Mouse (Mus musculus): Measurements from ENCODE around the gene Klhl23.
"Not testable (repeated sequence)": the region's sequence is repeated elsewhere in the genome, so short reads cannot be mapped to it uniquely, and the experiment has no call there.

Gene Klhl23

DNA sequence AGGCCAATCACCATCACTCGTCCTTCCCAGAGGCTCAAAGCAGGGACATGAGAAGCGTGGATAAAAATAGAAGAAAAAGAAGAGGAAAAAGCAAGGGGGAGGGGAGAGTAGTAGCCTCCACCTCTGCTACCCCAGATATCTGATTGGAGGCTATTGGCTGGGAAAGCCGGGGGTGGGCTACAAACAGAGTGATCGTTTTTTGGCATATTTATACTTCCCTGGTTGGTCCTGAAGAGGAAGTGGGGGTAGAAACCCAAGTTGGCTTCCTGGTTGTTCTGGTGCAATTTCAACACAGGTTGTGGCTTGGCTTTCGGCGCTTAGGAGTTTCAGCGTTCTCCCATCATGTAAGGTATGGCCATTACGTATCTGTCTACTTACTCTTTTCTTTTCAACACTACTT is at the start of gene Klhl23:
Gene Klhl23, plus strand, starts transcription at position 234 of the 400 bp plus-strand sequence.
- peak; percentile 16 for DNase-seq (ENCODE audit: low spot score)

- DNase-seq (ENCODE audit: low spot score): no peak
Observed at GRCm38 (mm10) chr2:69773331-69773730, 48.4 kb upstream of the Klhl23 start.

DNA sequence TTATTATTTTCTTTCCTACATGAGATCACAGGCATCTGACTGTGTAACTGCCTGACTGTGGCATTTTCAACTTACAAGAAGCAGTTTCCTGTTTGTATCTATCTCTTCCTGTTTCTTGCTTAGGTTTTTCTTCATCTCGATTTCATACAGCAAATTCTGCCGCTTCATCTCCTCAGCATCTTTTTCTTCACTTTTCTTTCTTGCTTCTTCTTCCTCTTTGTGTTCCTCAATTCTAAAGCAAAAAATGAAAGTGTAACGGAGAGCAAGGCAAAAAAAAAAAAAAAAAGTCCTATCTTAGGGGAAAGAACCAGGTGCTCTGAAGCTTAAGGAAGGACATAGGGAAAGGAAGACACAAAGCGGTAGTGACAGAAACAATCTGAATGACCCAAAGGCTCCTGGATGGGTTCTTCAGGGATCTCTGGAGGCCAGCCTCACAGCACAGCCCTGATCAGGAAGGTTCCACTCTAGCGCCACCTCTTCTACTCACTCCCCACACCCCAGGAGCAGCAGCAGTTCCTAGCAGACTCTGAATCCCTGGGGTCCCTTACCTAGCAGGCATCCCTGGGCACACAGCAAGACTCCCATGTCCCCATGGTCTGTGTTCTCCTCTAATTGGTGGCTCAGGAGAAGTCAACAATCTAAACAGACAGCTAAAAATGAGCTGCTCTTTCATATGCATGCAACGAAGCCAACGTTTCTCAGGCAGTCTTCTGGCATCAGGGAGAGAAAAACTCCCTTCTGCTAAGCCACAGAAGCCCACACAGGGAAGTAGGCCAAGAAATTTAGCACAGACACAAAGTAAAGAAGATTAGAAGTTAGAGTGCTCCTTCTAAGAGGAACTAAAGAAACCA is 43.5 kb upstream of the Klhl23 start:
- DNase-seq (ENCODE audit: low spot score): no peak

GRCm38 (mm10) chr2:69778836-69779177 is 42.9 kb upstream of the Klhl23 start:
- DNase-seq (ENCODE audit: low spot score): no peak

GRCm38 (mm10) chr2:69788974-69789373 is 32.8 kb upstream of the Klhl23 start:
- no peak for DNase-seq (ENCODE audit: low spot score)

GRCm38 (mm10) chr2:69789429-69790069 is 32.2 kb upstream of the Klhl23 start, which contains the start of the genes Ccdc173 and Phospho2:
Gene Ccdc173 (minus strand): TSS chr2:69789575.
Gene Phospho2 (plus strand): TSS chr2:69789623.
- DNase-seq (ENCODE audit: low spot score): peak; percentile 97

DNA sequence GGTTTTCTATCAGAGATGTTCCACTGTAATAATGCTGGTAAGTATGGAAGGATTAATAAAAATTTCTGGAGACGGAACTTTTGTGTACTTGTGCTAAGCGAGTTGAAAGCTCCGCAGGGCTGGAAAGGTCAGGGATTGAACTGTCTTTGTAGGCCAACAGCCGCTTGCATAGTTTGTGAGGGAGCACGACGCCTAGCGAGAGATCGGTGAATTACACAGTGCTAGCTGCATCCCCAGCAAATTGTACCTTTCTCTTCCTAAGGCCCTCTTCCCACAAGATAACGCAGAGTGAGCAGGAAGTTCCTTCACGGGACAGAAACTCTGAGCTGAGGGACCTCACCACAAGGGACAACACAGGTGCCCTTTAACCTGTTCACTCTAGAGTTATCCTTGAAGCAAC is 31.5 kb upstream of the Klhl23 start:
- peak; percentile 78 for DNase-seq (ENCODE audit: low spot score)

DNA sequence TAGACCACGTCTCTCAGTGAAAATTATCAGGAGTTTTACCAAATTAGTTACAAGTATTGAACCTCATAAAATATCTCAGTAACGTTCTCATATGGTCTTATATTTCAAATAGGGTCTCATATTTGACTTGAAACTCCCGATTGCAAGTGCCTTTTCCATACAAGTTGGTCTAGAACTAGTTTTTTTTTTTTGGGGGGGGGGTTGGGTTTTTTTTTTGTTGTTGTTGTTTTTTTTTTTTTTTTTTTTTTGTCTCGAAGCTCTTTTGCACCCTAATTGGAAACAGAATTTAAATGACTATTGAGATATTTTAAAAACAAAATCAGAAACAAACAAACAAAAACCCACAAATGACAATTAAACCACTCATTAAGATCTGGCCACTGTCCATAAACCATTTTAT is 31.0 kb upstream of the Klhl23 start:
- DNase-seq (ENCODE audit: low spot score): no peak

- DNase-seq (ENCODE audit: low spot score): peak; percentile 69
Observed at GRCm38 (mm10) chr2:69802911-69803312, 18.8 kb upstream of the Klhl23 start.

- DNase-seq (ENCODE audit: low spot score): no peak
Observed at GRCm38 (mm10) chr2:69803756-69804155, 18.0 kb upstream of the Klhl23 start.

DNA sequence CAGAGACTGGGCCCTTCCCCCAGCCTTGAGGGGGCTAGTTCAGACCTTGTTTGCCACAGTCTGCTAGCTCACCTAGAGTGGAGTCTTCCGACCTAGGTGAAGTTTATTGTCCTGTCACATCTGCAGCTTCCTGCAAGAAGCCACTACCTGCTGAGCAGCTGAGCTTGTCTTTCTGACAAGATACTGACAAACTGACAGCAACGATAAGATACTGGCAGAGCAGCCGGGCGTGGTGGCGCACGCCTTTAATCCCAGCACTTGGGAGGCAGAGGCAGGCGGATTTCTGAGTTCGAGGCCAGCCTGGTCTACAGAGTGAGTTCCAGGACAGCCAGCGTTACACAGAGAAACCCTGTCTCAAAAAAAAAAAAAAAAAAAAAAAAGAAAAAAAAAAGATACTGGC is 17.1 kb upstream of the Klhl23 start:
- DNase-seq (ENCODE audit: low spot score): not testable (repeated sequence)

DNA sequence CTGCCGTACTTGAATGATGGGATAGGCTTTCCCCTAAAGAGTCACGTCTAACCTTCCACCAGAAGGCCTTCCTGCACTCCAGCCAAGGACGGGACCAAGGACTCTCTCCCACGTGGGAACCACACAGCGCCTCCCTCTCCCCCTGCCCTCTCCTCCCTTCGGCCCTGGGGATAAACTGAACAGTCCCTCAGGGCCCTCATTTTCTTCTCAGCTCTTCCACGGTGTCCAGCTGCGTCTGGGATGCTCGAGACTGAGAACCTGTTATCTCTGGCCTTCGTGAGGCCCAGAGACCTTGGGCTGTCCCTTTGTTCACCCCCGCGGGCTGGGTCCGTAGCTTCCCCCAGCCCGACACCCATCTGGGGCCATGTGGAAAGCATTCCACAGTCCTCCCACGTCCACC is 11.6 kb upstream of the Klhl23 start:
- DNase-seq (ENCODE audit: low spot score): peak; percentile 50

- not testable (repeated sequence) for DNase-seq (ENCODE audit: low spot score)
Observed at GRCm38 (mm10) chr2:69811349-69811748, 10.4 kb upstream of the Klhl23 start.

- no peak for DNase-seq (ENCODE audit: low spot score)
Observed at GRCm38 (mm10) chr2:69816575-69816974, 5.2 kb upstream of the Klhl23 start.

GRCm38 (mm10) chr2:69818350-69819085 is 3.2 kb upstream of the Klhl23 start:
- DNase-seq (ENCODE audit: low spot score): no peak

DNA sequence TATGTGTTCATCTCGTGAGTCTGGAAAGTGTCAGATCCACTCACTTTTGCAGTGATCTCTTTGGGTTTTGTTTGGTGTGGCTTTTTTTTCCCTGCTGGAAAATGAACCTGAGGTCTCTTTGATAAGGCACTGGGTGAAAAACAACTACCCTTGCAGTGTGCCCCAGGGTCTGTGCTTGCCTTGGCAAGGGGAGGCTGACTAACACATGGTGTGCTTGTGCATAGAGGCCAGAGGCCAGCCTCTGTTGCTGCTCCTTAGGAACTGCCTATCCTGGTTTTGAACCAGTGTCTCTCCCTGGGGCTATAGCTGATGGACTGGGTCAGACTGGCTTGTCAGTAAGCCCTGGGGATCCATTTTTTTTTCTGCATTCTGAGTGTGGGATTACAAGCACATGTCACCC is 1.5 kb upstream of the Klhl23 start:
- no peak for DNase-seq (ENCODE audit: low spot score)

DNA sequence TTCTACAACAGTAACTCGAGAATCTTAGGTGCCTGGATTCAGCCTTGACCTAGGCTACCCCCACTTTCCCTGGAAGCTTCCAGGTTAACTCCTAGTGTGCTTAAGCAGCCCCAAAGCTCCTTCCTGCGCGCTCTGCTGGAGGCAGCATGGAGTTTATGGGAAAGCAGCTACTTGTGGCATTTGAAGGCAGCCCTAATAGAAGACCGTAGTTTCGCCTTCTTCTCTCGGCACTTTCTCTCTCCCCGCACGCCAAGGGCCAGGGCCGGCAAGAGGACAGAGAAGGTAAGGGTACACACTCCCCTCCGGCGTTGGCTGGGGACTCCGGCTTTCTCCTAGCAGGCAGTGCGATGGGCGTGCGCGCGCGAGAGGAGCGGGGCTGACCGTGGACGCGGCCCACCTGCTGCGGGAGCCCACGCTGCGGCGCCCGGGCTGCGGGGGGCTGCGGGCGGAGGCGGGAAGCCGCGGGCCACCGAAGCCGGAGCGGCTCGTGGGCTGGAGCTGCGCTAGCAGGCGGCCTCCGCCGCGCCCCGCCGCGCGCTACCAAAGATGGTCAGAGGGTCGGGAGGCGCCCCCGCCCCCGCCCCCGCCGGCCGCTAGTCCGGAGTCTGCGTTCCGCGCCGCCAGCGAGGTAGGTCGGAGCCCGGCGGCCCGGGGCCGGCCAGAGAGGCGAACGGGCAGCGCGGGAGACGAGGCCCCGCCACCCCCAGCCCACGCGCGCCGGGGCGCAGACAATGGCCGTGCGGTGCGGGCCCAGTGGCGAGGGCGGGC is 801 bp downstream of the Klhl23 start:
- DNase-seq (ENCODE audit: low spot score): peak; percentile 58

DNA sequence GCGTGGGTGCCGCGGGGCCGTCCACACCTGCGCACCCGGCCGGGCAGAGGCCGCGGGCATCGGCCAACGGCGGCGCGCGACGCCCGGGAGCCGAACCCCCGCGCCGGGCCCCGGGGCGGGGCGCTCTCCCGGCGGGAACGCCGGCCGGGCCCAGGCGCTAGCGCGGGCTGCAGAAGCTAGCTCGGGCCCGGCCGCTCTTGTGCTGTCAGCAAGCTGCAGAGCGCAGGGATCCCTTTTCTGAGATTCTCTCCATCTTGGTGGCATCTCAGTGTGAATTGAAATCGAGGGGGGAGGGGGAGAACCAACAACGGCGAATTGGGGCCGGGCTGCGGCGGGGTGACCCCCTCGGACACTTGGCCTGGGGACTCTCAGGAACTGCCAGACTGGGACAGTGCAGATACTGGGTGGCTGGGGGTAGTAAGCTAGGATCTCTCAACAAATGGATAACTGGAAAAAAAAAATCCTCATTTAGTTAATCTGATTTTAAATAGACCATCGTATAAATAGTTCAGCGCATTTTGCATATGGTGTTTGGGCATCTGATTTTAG is 1.5 kb downstream of the Klhl23 start:
- peak; percentile 51 for DNase-seq (ENCODE audit: low spot score)

- no peak for DNase-seq (ENCODE audit: low spot score)
Observed at GRCm38 (mm10) chr2:69825898-69826297, 4.2 kb downstream of the Klhl23 start.

GRCm38 (mm10) chr2:69826380-69826779 is 4.6 kb downstream of the Klhl23 start:
- no peak for DNase-seq (ENCODE audit: low spot score)

- no peak for DNase-seq (ENCODE audit: low spot score)
Observed at GRCm38 (mm10) chr2:69828031-69828430, 6.3 kb downstream of the Klhl23 start.

- no peak for DNase-seq (ENCODE audit: low spot score)
Observed at GRCm38 (mm10) chr2:69829680-69830079, 7.9 kb downstream of the Klhl23 start.
